Mouse (Mus musculus) erythroblast, embryonic 14.5 days (primary cell): ENCODE results near the gene Gabrb1.

Experiments used
- GATA1 ChIP-seq: IDR thresholded peaks from 2 replicates; pipeline ENCODE4 v1.6.1; 2012; ENCODE audit warnings: low read length, inconsistent platforms, mixed read lengths
- TAL1 ChIP-seq: IDR thresholded peaks from 3 replicates; pipeline ENCODE4 v1.6.1; 2012; ENCODE audit warnings: low read length, inconsistent platforms, mixed read lengths

DNA sequence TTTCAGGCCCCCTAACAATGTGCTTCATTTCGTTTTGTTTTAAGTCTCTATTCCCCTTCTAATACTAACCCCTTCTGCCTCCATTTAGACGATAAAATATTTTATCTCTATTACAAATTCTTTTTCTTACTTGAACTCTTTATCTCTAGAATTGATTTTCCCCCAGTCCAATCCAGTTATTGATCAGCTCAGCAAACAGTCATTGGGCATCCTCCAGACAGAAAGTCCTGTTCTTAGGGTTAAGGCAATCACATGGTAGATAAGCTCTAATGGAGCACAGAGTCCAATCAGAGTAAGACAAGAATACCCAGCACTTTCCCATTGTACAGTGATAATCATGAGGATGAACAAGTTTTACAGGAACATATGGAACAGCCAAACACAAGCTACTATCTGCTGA is 172.4 kb downstream of the Gabrb1 start:
- TF ChIP-seq TAL1 (no peak), GATA1 (no peak)
